Mouse (Mus musculus) embryo, embryonic 10.5 days (tissue): ENCODE results near the gene Clta.

Experiments
- DNase-seq: peaks from one replicate; pipeline ENCODE4 v3.0.0-alpha.2; 2015; ENCODE audit warnings: low spot score

The Clta gene

GRCm38 (mm10) chr4:44072873-44073441 lies 68.7 kb downstream of the Clta start:
- DNase-seq: no peak

DNA sequence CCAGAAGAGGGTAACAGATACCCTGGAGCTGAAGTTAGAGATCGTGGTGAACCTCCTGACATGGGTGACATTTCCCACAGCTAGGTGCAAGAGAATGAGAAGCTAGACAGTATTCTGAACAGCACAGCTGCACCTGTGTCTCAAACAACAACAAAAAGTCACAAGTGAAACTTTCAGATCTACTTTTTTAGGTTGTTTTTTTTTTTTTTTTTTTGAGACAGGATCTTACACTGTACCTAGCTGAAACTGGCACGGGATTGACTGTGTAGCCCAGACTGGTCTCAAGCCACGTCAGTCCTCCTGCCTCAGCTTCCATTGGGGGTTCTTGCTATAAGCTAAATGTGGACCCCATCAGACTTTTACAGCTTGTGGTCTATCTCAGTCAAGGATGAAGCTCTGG lies 69.5 kb downstream of the Clta start:
- DNase-seq: no peak

DNA sequence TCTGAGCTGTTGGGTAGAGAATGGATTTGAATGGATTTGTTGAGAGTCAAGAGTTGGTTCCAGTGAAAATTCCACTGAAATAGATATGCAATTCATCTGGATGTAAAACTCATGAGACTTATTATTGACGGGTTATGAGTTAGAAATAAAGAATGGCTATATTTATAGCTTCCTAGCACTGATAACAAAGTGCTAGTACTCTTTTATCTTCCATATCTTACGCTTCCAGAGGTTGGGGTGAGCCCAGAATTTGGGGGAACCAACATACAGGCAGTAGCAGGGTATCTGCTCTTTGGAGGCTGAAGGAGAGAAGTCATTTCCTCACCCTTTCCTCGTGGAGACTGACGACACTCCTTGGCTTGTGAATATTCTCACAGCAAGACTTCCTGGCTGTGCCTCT lies 70.2 kb downstream of the Clta start:
- no peak for DNase-seq

DNA sequence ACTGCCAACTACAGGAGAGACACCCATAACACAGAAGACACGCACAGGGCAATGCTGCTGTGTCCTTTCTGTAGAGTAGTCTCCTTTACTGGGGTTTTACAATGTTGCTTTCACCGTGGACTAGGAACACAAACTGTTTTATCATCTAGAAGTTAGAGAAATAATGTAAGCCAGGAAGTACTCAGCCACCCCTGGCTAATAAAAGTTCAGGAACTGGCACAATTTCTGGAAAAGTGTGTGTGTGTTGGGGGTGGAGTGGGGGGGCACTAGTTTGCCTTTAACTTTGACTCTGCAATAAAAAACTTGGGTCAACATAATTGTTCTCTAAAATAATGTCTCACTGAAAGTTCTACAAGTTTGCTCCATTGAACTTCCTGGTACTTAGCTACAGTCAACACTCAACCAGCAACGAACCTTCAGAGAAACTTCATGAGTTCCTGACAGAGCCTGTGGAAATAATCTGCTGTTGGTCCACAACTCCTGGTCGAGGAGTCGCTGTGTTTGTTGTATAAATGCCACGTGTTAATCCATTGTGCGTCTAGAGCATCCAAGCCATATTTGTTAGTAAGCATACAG lies 74.2 kb downstream of the Clta start:
- no peak for DNase-seq
